Mouse (Mus musculus): ENCODE data around the gene Qrfp. TPM values are rescaled to one million over a fixed set of nuclear protein-coding genes. Genes with fewer than 3 reads are reported as not detected.

Qrfp gene
- 0.23 TPM for polyA plus RNA-seq (2017; shearing (Covaris generic))

GRCm38 (mm10) chr2:31810444-31810843, at the start of gene Qrfp:
TSS of gene Qrfp (minus strand) at chr2:31810580.

GRCm38 (mm10) chr2:31845896-31846691, 35.7 kb upstream of the Qrfp start, which contains the start of gene Fibcd1:
TSS of gene Fibcd1 (minus strand) at chr2:31846005.

Other genes with a start within 250 kb of the Qrfp start
- gene Fubp3, start 237.9 kb downstream of the Qrfp start, polyA plus RNA-seq (2017; shearing (Covaris generic)) = 44.9 TPM
- gene Prdm12, start 170.5 kb downstream of the Qrfp start, polyA plus RNA-seq (2017; shearing (Covaris generic)) = not detected
- 43.1 TPM for gene Exosc2, start 139.9 kb downstream of the Qrfp start, polyA plus RNA-seq (2017; shearing (Covaris generic))
- 25.0 TPM for gene Abl1, start 122.2 kb downstream of the Qrfp start, polyA plus RNA-seq (2017; shearing (Covaris generic))
- 0.26 TPM for gene Fibcd1, start 35.4 kb upstream of the Qrfp start, polyA plus RNA-seq (2017; shearing (Covaris generic))
- not detected for gene Lamc3, start 76.7 kb upstream of the Qrfp start, polyA plus RNA-seq (2017; shearing (Covaris generic))
- gene Aif1l, start 139.6 kb upstream of the Qrfp start, polyA plus RNA-seq (2017; shearing (Covaris generic)) = 0.24 TPM
- 134 TPM for gene Nup214, start 163.9 kb upstream of the Qrfp start, polyA plus RNA-seq (2017; shearing (Covaris generic))